Mouse (Mus musculus) heart, postnatal 0 days (tissue): ENCODE data around the gene Dnajb14.

Experiments
- CTCF ChIP-seq: IDR thresholded peaks from 2 replicates; pipeline ENCODE4 v1.5.1; 2016; ENCODE audit warnings: antibody characterized with exemption, control low read depth, low read depth
- EP300 ChIP-seq: IDR thresholded peaks from 2 replicates; pipeline ENCODE4 v1.6.1; 2016; ENCODE audit warnings: antibody characterized with exemption, low read depth

- no peak for TF ChIP-seq CTCF
- no peak for TF ChIP-seq EP300
Observed at GRCm38 (mm10) chr3:137867437-137868093, at the start of gene Dnajb14.
